Mouse (Mus musculus) erythroblast, embryonic 14.5 days (primary cell): ENCODE measurements around the gene Papola.

Source experiments
- GATA1 ChIP-seq: IDR thresholded peaks from 2 replicates; pipeline ENCODE4 v1.6.1; 2012; ENCODE audit warnings: low read length, inconsistent platforms, mixed read lengths
- TAL1 ChIP-seq: IDR thresholded peaks from 3 replicates; pipeline ENCODE4 v1.6.1; 2012; ENCODE audit warnings: low read length, inconsistent platforms, mixed read lengths

DNA sequence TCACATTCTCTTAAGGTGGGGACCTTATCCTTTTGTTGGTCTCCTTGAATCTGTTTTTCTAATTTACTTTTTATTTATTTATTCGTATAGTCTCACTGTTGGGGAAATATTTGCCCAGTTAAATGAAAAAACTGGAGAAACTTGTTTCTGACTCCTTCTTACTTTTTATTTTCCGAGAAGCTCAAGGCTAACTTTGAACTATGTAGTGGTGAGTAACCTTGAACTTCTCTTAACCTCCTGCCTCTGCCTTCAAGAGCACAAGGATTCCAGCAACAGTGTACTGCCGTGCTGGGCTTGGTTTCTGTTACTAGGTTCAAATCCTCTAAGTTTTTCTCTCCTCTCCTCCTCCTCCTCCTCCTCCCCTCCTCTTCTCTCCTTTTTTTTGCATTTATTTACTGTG is 22.9 kb upstream of the Papola start:
- no peak for TF ChIP-seq GATA1
- TF ChIP-seq TAL1: no peak
